Comparison of ENCODE assay signal across 11 mouse cellular contexts in genomic region chr17:47150636-47151035, GRCm38 (mm10).
A peak's percentile ranks its signal among the peaks of the same experiment; 100 is the strongest.
DNase-seq lines count a peak whose midpoint lies in the region; ATAC-seq and TF ChIP-seq lines count a peak whose summit lies in the region.
"Had no signal": no experiment of that assay in that cellular context is flagged by ENCODE, and none has a peak within 500 bp of the region (broad histone marks: within the 10 kb centered on the region; RNA-seq: fewer than 3 reads in every experiment).

No protein-coding gene starts in this region.

- H3K9ac ChIP-seq in embryonic facial prominence, embryonic 12.5 days: no peak overlapping the region
- H3K9ac ChIP-seq in kidney, embryonic 16.5 days (replicated peaks; ENCODE audit: low read length): no peak overlapping the region
- no peak overlapping the region for H3K9ac ChIP-seq in CH12.LX (ENCODE audit: insufficient read depth, low read depth)
- peak overlapping the region; percentile 50 for H3K9ac ChIP-seq in hindbrain, embryonic 16.5 days (ENCODE audit: low read depth, low read length)

- no peak for TF ChIP-seq CTCF in CH12.LX (conservative IDR thresholded peaks at IDR 0.05 in 1 of 2, IDR thresholded peaks at IDR 0.05 in 1 of 2; ENCODE audit: low read depth in 2 of 2, low read length in 2 of 2)

- 84% methylated on average over 6 of the region's 6 CpGs for WGBS in embryonic facial prominence, embryonic 12.5 days
- 89% methylated on average over 6 of the region's 6 CpGs for WGBS in embryonic facial prominence, embryonic 10.5 days
- WGBS in kidney, embryonic 16.5 days: 79% methylated on average over 6 of the region's 6 CpGs
- 91% methylated on average over 6 of the region's 6 CpGs for WGBS in hindbrain, embryonic 16.5 days

- in situ Hi-C loops in CH12.LX (cut with MboI; ENCODE audit: low pct_ligation_motif_present, low pct_unique_long_range_greater_than_20kb, low sequenced_read_pairs): no loop called here

- no peaks in the 10 kb centered on the region for H3K79me2 ChIP-seq in CH12.LX (replicated peaks; ENCODE audit: control insufficient read depth, extremely low read depth, insufficient read depth, poor library complexity, severe bottlenecking)

- 0 out of 2 replicates have a peak overlapping the region, but pooled peaks have one; percentile 11 for H3K27ac ChIP-seq in embryonic facial prominence, embryonic 12.5 days
- H3K27ac ChIP-seq in embryonic facial prominence, embryonic 10.5 days (replicated peaks): no peak overlapping the region
- H3K27ac ChIP-seq in kidney, embryonic 16.5 days (ENCODE audit: low read length): peak overlapping the region; percentile 54; the same call in 1 of the 2 replicates
- no peak overlapping the region for H3K27ac ChIP-seq in CH12.LX (ENCODE audit: insufficient read depth, low read depth)
- peak overlapping the region; percentile 77 for H3K27ac ChIP-seq in hindbrain, embryonic 16.5 days (ENCODE audit: low read depth, low read length)

- no peak for TF ChIP-seq EP300 in CH12.LX (IDR thresholded peaks at IDR 0.05; ENCODE audit: low read length)

- H3K4me3 ChIP-seq in embryonic facial prominence, embryonic 12.5 days: no peak overlapping the region
- no peak overlapping the region for H3K4me3 ChIP-seq in embryonic facial prominence, embryonic 10.5 days
- no peak overlapping the region for H3K4me3 ChIP-seq in kidney, embryonic 16.5 days (ENCODE audit: low read length)
- H3K4me3 ChIP-seq in CH12.LX (replicated peaks in 1 of 3; ENCODE audit: low read depth in 2 of 3, low read length in 2 of 3, poor library complexity in 1 of 3): no peak overlapping the region
- H3K4me3 ChIP-seq in hindbrain, embryonic 16.5 days (ENCODE audit: low read length): no peak overlapping the region

- DNase-seq in embryonic facial prominence, embryonic 10.5 days (ENCODE audit: low spot score): no peak
- DNase-seq in kidney, postnatal 14 days: no peak
- DNase-seq in CH12.LX (ENCODE audit: extremely low read depth): peak; percentile 50
- DNase-seq in cerebellum, postnatal 4 days (ENCODE audit: low spot score in 2 of 2): no peak
- no peak for DNase-seq in thymus, postnatal 0 days (ENCODE audit: low spot score)
- DNase-seq: cerebellum, adult 9-11 months; lung, adult 2 months; right cerebral cortex, postnatal 25 days had no signal

- H3K4me2 ChIP-seq in embryonic facial prominence, embryonic 12.5 days (replicated peaks): no peak overlapping the region
- H3K4me2 ChIP-seq in kidney, embryonic 16.5 days (replicated peaks; ENCODE audit: low read depth, low read length): no peak overlapping the region
- no peak overlapping the region for H3K4me2 ChIP-seq in CH12.LX (ENCODE audit: insufficient read depth, low read depth, poor library complexity, severe bottlenecking)
- H3K4me2 ChIP-seq in hindbrain, embryonic 16.5 days (ENCODE audit: low read length): peak overlapping the region; percentile 60

- no peak for ATAC-seq in embryonic facial prominence, embryonic 12.5 days (ENCODE audit: insufficient number of reproducible peaks, insufficient read depth, low FRiP score, low TSS enrichment)
- no peak for ATAC-seq in kidney, embryonic 16.5 days (ENCODE audit: low FRiP score, low TSS enrichment)
- ATAC-seq in hindbrain, embryonic 16.5 days: no peak

- H3K27me3 ChIP-seq in embryonic facial prominence, embryonic 12.5 days: no peaks in the 10 kb centered on the region
- H3K27me3 ChIP-seq in embryonic facial prominence, embryonic 10.5 days (replicated peaks; ENCODE audit: low read depth, poor library complexity, severe bottlenecking): no peaks in the 10 kb centered on the region
- H3K27me3 ChIP-seq in kidney, embryonic 16.5 days (ENCODE audit: insufficient read depth, low read length): no peaks in the 10 kb centered on the region
- H3K27me3 ChIP-seq in CH12.LX (replicated peaks): no peaks in the 10 kb centered on the region
- no peaks in the 10 kb centered on the region for H3K27me3 ChIP-seq in hindbrain, embryonic 16.5 days (replicated peaks; ENCODE audit: control insufficient read depth, insufficient read depth, low read length)

- no peaks in the 10 kb centered on the region for H3K9me3 ChIP-seq in embryonic facial prominence, embryonic 12.5 days
- H3K9me3 ChIP-seq in embryonic facial prominence, embryonic 10.5 days: no peaks in the 10 kb centered on the region
- H3K9me3 ChIP-seq in kidney, embryonic 16.5 days (ENCODE audit: low read length): no peaks in the 10 kb centered on the region
- peaks cover 10% of the 10 kb centered on the region for H3K9me3 ChIP-seq in CH12.LX (replicated peaks; ENCODE audit: low read length)
- no peaks in the 10 kb centered on the region for H3K9me3 ChIP-seq in hindbrain, embryonic 16.5 days (ENCODE audit: control insufficient read depth, low read length)

- peaks cover 64% of the 10 kb centered on the region for H3K4me1 ChIP-seq in embryonic facial prominence, embryonic 12.5 days
- peaks cover 61% of the 10 kb centered on the region for H3K4me1 ChIP-seq in embryonic facial prominence, embryonic 10.5 days
- H3K4me1 ChIP-seq in kidney, embryonic 16.5 days (ENCODE audit: insufficient read depth, low read length): peaks cover 49% of the 10 kb centered on the region
- H3K4me1 ChIP-seq in CH12.LX (ENCODE audit: control insufficient read depth in 1 of 2, insufficient read depth in 2 of 2): peaks cover 0 to 21% of the 10 kb centered on the region in 2 experiments; a peak in 3 of 4 replicates
- peaks cover 17% of the 10 kb centered on the region for H3K4me1 ChIP-seq in hindbrain, embryonic 16.5 days (ENCODE audit: control insufficient read depth, insufficient read depth, low read depth, low read length)

- H3K36me3 ChIP-seq in embryonic facial prominence, embryonic 12.5 days: peaks cover 16% of the 10 kb centered on the region
- peaks cover 46% of the 10 kb centered on the region for H3K36me3 ChIP-seq in embryonic facial prominence, embryonic 10.5 days (replicated peaks)
- H3K36me3 ChIP-seq in kidney, embryonic 16.5 days (ENCODE audit: insufficient read depth, low read length): peaks cover 8% of the 10 kb centered on the region
- peaks cover 0 to 17% of the 10 kb centered on the region in 2 experiments for H3K36me3 ChIP-seq in CH12.LX (replicated peaks in 1 of 2; ENCODE audit: control insufficient read depth in 1 of 2, insufficient read depth in 1 of 2, low read length in 1 of 2)
- H3K36me3 ChIP-seq in hindbrain, embryonic 16.5 days (ENCODE audit: control insufficient read depth, insufficient read depth, low read length): no peaks in the 10 kb centered on the region

- dilution Hi-C loops in CH12.LX (cut with MboI; ENCODE audit: extremely low pct_ligation_motif_present, extremely low pct_unique_long_range_greater_than_20kb, low sequenced_read_pairs): no loop called here

- no peak for TF ChIP-seq RAD21 in CH12.LX (IDR thresholded peaks at IDR 0.05; ENCODE audit: low read depth, low read length)

- TF ChIP-seq POLR2A in CH12.LX (IDR thresholded peaks at IDR 0.05; ENCODE audit: low read depth, low read length): no peak

TF ChIP-seq in CH12.LX, 34 proteins besides CTCF, POLR2A, EP300 and RAD21:
- TF ChIP-seq ZNF384 (IDR thresholded peaks at IDR 0.05; ENCODE audit: low read depth, low read length) (peak; percentile 40; the same call in 1 of the 2 replicates), MAZ (IDR thresholded peaks at IDR 0.05; ENCODE audit: low read depth, low read length) (no peak)

Comparison
In these comparisons a context has a peak if more than half of its experiments do, and no peak if none do; other contexts are left out.
1. H3K27ac ChIP-seq: peak in embryonic facial prominence, embryonic 12.5 days (single experiment), kidney, embryonic 16.5 days (single experiment) and hindbrain, embryonic 16.5 days (single experiment); none in embryonic facial prominence, embryonic 10.5 days (single experiment) and CH12.LX (single experiment).